Mouse (Mus musculus) CD4-positive, CD25-positive, alpha-beta regulatory T cell, adult 2 months (primary cell): ENCODE data around the gene Vegfb.

Experiments
- DNase-seq: peaks from one replicate; pipeline ENCODE4 v3.0.0-alpha.2; 2012; ENCODE audit warnings: low read depth, low spot score

The Vegfb gene

DNA sequence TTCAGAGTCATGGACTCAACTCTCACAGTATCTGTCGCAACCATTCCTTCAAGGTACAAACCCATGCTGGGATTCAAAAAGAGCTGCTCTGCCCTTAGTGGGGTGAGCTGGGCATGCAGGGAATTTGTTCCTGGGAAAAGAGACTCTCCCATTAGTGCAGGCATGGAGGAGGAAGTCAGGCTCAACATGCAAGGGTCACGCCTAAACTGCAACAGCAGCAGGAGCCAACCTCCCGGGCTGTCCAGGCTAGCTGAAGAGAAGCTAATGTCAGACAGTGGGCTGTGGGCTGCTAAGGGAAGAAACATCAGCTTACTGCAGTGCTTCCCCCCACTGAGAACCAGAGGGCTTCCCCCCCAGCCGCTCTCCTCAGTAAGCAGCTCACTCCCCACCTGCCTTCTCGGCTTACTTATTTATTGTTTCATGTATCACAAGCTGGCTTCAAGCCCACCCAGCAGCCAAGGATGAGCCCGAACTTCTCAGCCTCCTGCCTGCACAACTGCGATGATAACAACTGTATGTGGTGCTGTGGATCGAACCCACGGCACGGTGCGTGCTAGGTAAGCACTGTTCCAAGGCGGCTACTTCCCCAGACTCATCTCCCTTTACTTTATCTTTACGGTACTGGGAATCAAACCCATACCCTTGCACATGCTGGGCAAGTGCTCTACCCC, 15.1 kb downstream of the Vegfb start:
- DNase-seq, result no peak

GRCm38 (mm10) chr19:6971644-6972043, 15.8 kb downstream of the Vegfb start:
- DNase-seq, result no peak

DNA sequence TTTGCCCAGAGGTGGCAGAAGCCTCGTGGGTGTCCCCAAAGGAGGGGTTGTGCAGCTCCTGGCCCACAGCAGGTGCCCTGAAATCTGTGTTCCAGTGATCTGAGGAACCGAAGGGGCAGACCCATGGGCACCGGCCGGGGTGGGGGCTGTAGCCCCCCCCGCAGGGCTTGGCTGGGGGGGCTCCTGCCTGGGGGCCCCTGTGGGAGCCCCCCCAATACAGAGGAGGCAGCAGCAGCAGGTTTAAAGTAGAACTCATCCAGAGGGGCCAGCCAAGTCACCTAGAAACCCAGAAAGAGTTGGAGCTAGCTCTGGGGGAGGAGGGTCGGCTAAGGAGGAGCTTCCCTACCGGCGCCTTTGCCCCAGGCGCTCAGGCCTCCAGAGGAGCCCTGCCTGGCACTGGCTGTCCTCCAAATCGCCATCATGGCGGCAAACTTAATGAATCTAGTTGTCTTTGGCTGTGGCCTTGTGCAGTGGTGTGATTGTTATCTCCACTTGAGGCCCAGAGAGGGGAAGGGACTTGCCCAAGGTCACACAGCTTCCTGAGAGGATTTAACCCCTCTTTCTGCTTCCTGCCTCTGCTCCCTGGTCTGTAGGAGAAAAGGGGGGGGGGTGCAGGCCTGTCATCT, 16.9 kb downstream of the Vegfb start:
- peak; percentile 52 for DNase-seq

DNA sequence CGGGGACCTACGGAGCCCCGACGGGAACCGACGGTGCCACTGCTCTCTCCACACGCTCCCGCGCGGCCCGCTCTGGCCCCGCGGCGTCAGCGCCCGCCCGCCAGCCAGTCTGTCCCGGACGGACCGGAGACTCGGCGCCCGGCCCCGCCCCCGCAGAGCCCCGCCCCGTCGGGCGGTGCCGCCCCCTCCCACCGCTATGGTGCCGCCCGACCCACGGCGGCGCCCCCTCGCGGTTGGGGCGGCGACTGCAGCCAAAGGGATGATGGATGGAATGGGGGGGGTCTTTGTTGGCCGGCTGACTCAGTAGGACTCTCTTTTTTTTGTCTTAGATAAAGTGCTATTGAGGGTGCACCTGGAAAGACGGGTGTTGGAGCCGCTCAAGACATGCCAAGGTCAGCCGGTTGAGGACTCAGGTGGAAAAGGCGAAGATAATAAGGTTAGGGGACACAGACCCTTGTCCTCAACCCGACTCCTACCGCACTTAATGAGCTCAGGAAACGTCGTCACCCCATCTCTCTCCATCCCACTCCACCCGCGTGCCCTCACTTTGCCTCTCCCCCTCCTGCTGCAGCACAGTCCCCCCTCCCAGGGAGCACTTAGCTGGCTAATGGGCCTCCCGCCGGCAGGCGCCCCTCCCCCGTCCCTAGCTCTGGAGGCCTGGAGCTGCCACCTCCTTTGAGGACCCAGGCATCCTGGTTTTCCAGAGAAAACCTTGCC, 17.6 kb downstream of the Vegfb start:
- peak; percentile 90 for DNase-seq

- no peak for DNase-seq
Observed at GRCm38 (mm10) chr19:6969291-6969664, 18.2 kb downstream of the Vegfb start.

- peak; percentile 47 for DNase-seq
Observed at GRCm38 (mm10) chr19:6968491-6969271, 18.8 kb downstream of the Vegfb start.

- DNase-seq, result no peak
Observed at GRCm38 (mm10) chr19:6956461-6956860, 31.0 kb downstream of the Vegfb start.

DNA sequence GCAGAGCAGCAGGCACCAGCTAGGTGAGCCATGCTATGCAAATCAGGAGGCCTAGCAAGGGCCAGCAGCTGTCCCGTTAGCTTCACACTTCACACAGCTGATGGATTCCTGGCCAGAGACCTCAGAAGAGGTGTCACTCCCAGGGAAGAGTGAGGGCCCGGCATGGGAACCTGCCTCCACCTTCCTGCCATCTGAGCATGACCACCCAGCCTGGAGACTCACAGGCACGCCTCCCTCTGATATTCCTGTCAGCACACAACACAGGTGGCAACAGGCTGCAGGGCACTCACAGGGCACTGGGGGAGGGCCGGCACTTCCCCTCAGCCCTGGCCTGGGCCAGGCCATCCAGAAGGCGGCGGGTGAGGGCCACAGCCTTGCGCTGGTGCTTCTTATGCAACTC, 32.0 kb downstream of the Vegfb start:
- no peak for DNase-seq

DNA sequence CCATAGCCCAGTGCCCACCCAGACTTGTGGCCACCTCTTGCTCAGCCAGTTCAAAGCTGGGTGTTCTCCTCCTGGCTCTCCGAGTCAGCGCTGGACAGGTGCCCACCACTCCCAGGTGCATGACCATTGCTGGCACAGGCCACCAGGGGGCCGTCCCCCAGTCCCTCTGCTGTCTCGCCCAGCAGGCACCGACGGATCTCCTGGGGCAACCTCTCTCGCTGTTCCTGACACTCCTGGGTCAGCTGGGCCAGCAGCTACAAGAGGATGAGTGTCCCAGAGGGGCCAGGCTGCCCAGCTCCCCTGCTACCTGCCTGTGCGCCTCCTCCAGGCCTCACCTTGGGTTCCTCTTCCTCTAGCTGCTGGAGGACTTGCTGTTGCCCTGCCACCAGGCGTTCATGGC, 33.4 kb downstream of the Vegfb start:
- DNase-seq, result peak; percentile 54

GRCm38 (mm10) chr19:6952712-6953037, 34.8 kb downstream of the Vegfb start:
- peak; percentile 42 for DNase-seq

DNA sequence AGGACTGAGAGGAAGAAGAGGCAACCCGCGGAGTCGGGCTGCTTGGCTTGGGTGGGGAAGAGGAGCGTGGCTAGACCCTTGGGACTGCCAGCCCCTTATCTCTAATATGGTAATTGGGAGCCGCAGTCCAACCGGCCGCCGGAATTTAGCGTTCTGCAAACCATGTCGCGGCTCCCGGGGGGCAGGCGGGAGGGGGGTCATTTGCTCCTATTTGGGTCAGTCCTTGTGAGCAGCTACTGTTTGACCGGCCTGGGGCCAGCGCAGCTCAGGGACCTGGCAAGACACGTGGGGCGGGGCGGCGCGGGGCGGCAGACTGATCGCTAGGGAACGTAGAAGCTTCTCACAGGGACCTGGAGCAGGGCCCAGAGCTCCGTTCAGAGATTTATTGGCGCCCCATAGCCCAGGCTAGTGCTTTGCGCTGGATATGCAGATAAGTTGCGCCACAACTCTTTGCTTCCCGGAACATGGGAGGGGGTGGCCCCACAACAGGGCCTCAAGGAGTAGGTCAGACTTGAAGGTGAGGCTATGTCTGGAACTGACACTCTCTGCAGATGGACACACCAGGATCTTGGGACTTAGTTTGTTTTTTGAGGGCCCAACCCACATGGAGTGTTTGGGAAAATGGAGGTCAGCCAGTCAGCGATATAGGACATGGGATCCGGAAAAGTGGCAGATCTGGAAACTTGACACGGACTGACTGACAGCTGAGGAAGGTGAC, 35.3 kb downstream of the Vegfb start:
- DNase-seq, result peak; percentile 57

- peak; percentile 81 for DNase-seq
Observed at GRCm38 (mm10) chr19:6951381-6951968, 36.0 kb downstream of the Vegfb start.

- peak; percentile 52 for DNase-seq
Observed at GRCm38 (mm10) chr19:6950613-6951153, 36.8 kb downstream of the Vegfb start.

DNA sequence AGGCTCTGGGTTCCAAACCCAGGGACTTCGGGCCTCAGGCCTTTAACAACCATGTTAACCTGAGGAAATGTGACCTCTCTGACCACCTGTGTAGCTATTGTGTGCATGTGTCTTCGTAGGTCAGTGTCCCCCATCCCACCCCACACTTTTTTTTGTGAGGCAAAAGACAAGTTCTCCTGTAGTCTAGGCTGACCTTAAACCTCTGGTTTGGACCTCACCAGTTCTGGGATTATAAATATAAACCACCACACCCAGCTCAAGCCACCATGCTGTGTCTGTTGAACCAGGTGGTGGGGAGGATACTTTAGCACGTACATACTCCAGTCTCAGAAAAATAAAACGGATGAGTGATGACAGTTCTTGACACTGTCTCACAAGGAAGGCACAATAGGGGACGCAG, 37.5 kb downstream of the Vegfb start:
- no peak for DNase-seq

DNA sequence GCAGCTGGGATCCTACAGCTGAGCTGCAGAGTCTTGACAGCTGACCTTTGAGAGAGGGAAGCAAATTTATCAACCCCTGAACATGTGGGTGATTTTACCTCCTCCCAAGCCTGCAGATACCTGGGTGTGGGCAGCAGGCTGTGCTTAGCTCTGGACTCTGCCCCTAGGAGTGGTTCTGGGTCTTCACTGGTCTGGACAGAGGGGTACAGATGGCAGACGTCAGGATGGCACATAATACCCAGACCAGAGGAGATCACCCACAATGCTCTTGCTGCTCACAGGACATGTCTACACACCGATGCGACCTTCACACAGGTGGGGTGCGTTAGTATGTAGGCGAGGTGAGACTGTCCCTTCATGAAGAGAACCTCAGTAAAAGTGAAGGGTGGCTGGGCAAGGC, 37.9 kb downstream of the Vegfb start:
- DNase-seq, result no peak

DNA sequence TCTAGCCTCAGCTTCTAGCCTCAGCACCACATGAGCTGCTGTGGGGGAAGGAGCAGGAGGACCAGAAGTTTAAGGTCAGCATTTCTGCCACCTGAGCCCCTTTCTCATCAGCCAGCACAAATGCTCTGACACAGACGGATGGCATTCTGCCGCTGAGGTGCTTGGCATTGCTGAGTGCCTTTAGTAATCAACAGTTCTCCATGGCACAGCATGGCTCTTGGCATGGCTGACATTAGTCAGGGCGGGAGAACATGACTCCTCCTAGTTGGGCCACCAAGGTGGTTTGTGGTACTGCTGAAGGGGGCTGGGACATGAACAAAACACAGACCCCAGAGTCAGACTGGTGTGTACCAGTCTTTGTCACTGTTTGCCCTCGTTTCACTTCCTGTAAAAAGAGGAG, 39.3 kb downstream of the Vegfb start:
- no peak for DNase-seq

DNA sequence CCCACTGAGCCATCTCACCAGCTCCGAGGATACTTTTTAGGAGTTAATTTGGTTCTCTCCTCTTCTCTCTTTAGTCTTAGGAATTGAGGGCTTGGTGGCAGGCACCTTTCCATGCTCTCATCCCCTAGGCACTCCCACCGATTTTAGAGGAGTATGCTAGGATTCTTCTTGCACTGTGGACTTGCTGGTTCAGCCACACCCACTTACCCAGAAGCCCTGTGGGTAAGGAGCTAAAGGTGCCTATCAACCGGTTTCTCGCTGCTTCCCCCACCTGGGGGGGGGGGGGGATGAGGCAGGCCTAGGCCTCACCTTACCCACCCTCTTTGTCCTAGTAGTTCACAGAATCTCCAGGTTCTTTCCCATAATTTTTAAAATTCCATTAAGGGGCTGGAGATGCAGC, 39.7 kb downstream of the Vegfb start:
- no peak for DNase-seq

DNA sequence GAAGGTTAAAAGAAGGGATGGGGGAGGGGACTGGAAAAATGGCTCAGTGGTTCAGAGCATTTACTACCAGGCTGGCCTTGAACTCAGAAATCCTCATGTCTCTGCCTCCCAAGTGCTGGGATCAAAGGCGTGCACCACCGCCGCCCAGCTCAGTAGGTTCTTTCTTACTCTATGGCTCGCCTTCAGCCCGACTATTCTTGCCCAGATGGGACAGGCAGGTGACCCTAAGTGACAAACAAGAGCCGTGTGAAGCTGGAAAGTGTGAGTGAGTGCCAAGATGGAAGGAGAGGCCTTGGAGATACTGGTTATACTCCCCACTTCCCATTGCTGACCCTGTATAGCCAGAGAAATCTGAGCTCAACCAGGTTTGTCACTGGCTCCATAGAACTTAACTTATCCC, 43.7 kb downstream of the Vegfb start:
- DNase-seq, result no peak

DNA sequence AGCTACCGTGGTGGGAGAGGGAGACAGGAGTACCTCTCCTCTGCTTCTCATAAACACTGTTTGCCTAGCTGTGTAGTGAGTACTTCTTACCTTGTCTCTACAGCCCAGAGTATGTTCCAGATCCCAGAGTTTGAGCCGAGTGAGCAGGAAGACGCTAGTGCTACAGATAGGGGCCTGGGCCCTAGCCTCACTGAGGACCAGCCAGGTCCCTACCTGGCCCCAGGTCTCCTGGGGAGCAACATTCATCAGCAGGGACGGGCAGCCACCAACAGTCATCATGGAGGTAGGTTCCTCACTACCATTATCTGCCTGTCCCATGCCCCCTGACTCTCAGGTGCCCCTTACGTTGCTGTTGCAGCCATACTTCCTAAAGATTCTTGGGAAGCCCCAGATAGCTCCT, 44.7 kb downstream of the Vegfb start:
- no peak for DNase-seq

DNA sequence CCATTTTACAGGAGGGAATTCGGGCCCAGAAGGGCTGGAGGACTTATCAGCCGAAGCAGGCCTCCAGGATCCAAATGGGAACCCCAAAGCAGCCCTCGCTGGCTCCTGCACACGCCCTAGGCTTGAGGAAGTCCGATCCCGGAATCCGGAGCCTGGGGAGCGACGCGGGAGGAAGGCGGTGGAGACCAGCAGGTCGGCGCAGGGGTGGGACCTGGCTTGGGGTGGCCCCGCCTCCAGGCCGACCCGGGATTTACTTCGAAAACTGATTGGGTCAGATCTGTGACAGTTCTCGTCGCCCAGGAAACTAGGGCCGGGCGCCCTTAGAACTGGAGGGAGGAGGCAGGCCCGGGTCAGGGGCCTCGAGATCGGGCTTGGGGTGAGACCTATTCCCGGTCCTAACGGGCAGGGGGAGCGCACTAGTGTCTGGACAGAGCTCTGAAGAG, 45.2 kb downstream of the Vegfb start, which contains the start of gene Gpr137:
TSS of gene Gpr137 (minus strand) at position 232 of the 443 bp plus-strand sequence.
- DNase-seq, result peak; percentile 91
